Mouse (Mus musculus) layer of hippocampus, adult 8-10 months (tissue): Measurements from ENCODE around the gene Gm29094. TPM values are rescaled to one million over a fixed set of nuclear protein-coding genes. Genes with fewer than 3 reads are reported as not detected.
"Not testable (repeated sequence)": the region's sequence is repeated elsewhere in the genome, so short reads cannot be mapped to it uniquely, and the experiment has no call there.

Experiments used
- DNase-seq, 2 experiments: peaks; one replicate each; pipeline ENCODE4 v3.0.0; 2022; ENCODE audit warnings: low spot score in 2 of 2
- total RNA-seq, 4 experiments: library from RNA; stranded (reverse); gene quantifications; 2 replicates each; pipeline ENCODE4 v1.2.4; 2022

The Gm29094 gene
- total RNA-seq, 4 experiments from 2014 or later = 0.87 TPM; not detected in 3

DNA sequence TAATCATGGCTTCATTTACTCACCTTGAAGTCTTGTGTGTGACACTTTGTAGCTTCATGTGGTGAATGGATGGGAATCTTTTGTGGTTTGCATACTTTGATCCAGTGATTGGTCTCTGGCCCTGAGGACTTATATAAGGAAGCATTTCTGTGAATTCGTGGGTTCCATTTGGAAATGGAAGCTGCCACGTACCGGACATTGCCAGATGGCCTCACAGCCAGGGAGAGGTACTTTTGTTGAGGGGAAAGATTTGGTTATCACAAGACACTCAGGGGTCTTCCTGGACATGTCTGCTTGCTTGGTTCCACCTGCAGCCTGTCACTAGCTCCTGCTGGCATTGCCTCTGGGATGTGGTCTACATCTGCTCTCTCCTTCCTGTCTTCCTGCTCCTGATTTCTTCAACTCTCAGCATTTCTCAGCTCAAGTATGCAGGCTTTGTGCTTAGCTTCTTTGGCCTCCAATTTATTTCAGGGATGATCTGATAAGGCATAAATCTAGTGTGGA is 41.4 kb downstream of the Gm29094 start:
- not testable (repeated sequence) for DNase-seq

DNA sequence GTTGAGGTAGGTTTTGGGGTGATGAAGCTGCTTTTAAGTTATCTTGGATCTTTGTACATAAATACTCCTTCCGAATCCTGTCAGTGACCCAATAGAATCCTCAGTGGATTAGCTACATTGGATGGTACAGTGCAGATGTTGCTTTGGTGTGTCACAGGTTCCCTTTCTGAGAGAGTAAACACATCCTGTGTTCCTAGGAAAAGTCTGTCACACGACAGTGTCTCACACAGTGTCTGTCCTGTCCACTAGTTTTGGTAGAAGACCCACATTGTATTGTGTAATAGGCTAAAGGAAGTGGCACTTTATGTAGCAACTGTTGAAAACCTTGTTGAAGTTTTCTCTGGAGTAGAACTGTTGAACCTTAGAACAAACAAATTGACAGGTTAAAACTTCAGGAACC is 54.2 kb downstream of the Gm29094 start:
- no peak for DNase-seq

DNA sequence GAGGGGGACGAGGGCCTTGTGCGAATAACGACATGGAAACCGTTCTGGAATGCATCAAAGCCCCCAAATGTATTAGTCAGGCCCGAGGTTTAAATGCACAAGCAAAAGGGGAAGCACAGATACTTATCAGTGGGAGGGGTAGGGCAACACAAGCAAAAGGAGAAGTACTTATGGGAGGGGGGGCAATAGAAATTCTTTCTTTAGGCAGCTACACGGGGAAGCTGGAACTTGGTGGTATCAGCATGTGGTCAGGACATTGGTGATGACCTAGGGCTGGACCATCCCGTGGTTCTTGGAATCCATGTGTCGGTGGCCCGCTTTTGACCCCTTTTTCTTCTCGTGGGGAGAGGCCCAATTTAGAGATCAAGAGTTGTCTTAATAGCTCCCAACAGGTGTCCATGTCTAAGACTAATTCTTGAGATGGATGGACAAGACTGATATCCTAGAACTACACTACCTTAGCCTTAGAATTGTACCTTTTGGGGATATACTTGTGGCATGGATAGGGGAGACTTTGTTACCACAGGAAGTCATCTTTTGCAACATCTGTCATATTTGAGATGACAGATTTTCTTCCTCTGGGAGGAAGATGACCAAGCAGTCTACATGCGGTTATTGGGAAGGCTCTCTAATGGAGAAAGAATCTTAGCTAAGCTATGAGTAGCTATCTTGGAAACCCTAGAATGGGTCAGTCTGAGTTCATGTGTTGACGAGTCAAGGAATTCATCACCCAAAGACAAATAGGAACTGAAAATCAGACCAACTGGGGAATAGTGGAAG is 57.6 kb downstream of the Gm29094 start:
- DNase-seq = no peak

DNA sequence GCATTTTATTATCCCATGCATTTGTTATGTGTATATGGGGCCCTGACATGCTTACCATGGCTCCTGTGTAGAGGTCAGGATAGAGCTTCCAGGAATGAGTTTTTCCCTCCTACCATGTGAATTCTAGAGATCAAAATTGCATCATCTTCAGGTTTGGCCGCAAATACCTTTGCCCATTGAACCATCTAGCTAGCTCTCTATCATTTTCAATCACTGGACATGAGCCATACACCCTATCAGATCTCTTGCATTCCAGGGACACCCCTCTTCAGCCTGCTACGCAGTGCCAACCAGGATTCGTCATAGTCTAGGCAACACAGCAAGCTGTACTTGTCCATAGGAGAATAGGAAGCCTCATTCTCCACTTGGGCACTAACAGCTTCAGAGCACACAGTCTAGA is 64.8 kb downstream of the Gm29094 start:
- no peak for DNase-seq

DNA sequence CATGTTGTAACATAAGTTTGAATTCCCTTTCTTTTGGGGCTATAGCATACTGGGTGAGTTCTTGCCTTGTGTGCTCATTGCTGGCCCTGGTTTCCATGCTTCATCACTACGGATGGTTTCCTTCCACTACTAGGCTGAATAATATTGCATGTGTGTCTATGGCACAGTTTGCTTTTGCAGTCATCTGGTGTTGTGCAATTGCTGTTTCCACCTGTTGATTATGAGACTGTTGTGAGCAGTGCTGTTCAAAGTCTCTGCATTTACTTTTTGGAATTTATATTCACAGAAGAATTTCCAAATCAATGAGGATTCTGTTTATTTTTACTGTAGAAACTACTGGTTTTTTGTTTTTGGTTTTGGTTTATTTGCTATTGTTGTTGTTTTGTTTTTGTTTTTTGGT is 65.4 kb downstream of the Gm29094 start:
- DNase-seq = no peak

Other genes with a start within 250 kb of the Gm29094 start
- 1 to 10 TPM in 2 of 4 experiments, under 1 TPM in 1, not detected in 1; 0.68 to 3.9 (median 1.3) TPM for gene Bcl2a1a, start 242.5 kb upstream of the Gm29094 start, total RNA-seq
- gene Trim43b, start 106.5 kb upstream of the Gm29094 start, total RNA-seq = under 1 TPM in 1 of 4 experiments, not detected in 3; 0.36 TPM
- 10 to 100 TPM in 2 of 4 experiments, 1 to 10 TPM in 1, not detected in 1; 1.4 to 15.1 (median 14.9) TPM for gene Bcl2a1b, start 170 bp upstream of the Gm29094 start, total RNA-seq
- gene Mthfs, start 11.3 kb downstream of the Gm29094 start, total RNA-seq = 10 to 100 TPM; 35.1 to 45.4 (median 42.6) TPM